Mouse (Mus musculus) 3134 (cell line): ENCODE measurements at regions not wholly inside any gene's neighbourhood (a gene's known extent, or its start where the extent isn't known, plus 50 kb on each side); places are given as distances from the start of the nearest gene placed in this dataset.
"Not testable (repeated sequence)": the region's sequence is repeated elsewhere in the genome, so short reads cannot be mapped to it uniquely, and the experiment has no call there.

Experiments used
- DNase-seq: peaks from one replicate; pipeline ENCODE4 v3.0.0-alpha.2; 2011; ENCODE audit warnings: low spot score; ENCODE audit not compliant: insufficient read length; ENCODE audit errors: extremely low read depth

- no peak for DNase-seq
Observed at GRCm38 (mm10) chr13:28844495-28844894, 109.0 kb downstream of the Sox4 start.

- peak; percentile 37 for DNase-seq
Observed at GRCm38 (mm10) chr13:28842811-28843210, 110.7 kb downstream of the Sox4 start.

DNA sequence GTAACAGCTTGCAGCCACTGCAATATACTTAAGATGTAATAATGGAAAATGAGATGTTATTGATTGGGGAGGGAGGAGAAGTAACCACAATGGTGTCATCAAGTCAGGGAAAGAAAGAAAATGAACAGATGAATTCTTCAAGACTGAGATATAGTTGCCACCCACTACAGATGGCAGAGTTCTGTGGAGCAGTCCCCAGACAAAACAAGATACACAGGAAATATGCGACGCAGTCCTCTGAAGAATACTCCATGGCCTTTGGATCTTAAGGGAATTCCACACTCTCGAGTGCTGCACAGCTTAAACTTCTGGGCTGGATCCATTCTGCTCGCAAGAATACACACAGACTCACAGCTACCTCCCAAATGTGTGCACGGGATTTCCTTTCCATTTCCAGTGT lies 113.4 kb downstream of the Sox4 start:
- no peak for DNase-seq

DNA sequence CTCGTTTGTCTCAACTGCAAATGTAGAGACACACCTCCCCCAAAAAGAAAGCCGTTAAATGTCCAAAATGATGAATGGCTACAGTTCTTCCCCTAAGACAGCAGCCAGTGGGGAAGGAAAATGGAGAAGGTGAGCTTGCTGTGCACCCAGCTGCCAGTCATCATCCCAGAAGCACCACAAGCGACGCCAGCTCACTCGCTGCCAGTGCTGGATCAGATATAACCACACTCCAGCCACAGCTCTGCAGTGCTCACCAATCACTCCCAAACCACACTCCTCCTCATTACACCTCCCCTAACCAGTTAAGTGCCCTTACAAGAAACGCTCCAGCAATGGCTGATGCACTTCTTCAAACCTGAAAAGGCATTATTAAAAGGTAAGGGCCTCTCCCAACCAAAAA lies 114.4 kb downstream of the Sox4 start:
- DNase-seq: peak; percentile 15

GRCm38 (mm10) chr13:28838216-28838615 lies 115.3 kb downstream of the Sox4 start:
- no peak for DNase-seq

- not testable (repeated sequence) for DNase-seq
Observed at GRCm38 (mm10) chr13:28837196-28837595, 116.3 kb downstream of the Sox4 start.

DNA sequence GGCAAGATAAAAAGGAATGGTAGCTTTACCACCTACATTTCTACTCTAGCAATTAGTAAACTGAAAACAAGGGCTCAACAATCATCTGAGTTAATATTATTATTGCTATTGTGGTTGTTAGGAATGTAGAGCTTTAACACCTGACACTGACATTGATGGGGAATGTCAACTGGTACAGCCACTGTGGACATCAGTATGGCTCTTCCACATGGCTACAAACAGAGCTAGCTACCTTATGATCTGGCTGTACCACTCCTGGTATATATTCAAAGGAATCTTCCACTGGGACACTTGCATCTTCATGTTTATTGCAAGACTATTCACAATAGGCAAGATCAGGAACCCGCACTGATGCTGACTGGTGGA lies 119.8 kb downstream of the Sox4 start:
- DNase-seq: no peak

GRCm38 (mm10) chr13:28832855-28833699 lies 120.4 kb downstream of the Sox4 start:
- no peak for DNase-seq

DNA sequence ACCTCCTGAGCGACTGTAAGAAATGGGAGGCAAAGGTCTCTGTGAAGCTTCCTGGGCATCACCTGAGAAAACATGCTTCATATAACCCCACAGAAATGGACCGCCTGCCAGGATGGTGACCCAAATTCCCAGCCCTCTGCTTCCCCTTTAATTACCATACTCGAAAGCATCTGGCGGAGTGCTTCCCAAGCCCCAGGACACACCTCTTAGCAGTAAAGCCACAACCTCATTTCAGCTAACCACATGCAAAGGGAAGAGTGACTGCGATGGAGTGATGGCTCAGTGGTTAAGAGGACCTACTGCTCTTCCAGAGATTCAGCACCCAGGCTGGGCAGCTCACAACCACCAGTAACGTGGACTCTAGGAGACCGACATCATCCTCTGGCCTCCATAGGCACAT lies 127.2 kb downstream of the Sox4 start:
- DNase-seq: no peak

DNA sequence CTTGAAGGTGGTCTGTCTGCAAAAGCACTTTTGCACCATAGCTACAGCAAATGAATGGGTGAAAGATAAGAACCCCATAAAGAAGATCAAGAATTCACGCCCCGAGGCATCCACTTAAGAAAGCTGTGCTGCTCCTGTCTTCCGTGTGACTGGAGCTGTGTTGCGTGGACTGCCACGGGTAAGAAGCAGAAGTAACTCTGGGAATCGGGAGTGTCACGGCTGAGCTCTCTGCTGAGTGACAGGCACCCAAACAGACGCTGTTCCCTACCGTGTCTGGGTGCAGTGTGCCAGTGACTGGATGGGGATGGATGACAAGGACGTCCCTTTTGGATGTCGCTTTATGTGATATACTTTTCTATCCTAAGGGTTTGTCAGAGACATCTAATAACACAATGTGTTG lies 129.5 kb downstream of the Sox4 start:
- no peak for DNase-seq

- peak; percentile 4 for DNase-seq
Observed at GRCm38 (mm10) chr13:28823311-28823880, 130.1 kb downstream of the Sox4 start.

- no peak for DNase-seq
Observed at GRCm38 (mm10) chr13:28820868-28821533, 132.5 kb downstream of the Sox4 start.

GRCm38 (mm10) chr13:28814127-28814526 lies 139.4 kb downstream of the Sox4 start:
- DNase-seq: no peak

DNA sequence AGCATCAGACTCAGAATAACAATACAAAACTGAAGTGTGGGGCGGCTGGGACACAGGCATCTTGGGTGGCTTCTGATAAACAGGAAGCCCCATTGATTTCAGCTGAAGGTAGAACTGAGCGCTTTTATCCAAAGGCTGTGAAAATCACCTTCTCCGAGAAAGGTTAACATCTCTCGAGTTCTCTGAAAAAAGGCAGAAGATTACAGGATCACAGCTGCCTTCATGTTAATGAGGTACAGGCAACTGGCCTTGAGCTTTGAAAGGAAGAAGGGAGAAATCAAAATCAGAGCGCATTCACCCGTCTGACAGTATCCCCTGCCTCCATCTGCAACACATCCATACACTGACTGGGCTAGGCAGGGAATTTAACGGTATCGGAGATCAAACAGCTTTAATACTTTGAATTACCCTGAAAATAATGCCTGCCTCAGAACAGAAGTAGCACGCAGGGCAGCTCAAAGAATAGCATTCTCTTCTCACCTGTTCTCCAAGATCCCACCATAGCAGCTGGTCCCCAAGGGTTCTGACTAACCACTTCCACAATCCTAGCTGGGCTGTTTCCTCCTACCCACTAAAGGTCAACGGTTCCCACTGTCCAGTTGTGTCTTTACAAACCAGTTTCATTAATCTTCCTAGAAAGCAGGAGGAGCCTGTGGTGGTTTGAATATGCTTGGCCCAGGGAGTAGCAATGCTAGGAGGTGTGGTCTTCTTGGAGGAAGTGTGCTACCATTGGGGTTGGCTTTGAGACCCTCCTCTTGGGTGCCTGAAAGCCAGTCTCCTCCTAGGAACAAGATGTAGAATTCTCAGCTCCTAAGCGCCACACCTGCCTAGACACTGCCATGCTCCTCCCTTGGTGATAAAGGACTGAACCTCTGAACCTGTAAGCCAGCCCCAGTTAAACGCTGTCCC lies 141.6 kb downstream of the Sox4 start:
- DNase-seq: no peak

DNA sequence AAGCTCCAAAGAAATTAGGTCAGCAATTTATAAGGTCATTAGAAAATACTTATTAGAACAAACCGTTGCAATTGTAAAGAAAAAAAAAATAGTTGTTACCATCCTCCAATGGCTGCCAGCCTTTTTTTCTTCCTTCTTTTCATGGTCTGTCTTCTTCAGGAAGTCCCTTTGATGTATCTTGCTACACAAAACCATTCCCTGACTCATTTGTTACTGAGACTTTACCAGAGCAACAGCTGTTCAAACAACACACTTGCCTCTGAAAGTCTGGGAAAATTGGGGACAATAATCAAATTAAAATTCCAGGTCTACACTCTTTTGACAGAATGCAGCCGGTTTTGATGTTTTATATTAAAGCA lies 142.5 kb downstream of the Sox4 start:
- no peak for DNase-seq

DNA sequence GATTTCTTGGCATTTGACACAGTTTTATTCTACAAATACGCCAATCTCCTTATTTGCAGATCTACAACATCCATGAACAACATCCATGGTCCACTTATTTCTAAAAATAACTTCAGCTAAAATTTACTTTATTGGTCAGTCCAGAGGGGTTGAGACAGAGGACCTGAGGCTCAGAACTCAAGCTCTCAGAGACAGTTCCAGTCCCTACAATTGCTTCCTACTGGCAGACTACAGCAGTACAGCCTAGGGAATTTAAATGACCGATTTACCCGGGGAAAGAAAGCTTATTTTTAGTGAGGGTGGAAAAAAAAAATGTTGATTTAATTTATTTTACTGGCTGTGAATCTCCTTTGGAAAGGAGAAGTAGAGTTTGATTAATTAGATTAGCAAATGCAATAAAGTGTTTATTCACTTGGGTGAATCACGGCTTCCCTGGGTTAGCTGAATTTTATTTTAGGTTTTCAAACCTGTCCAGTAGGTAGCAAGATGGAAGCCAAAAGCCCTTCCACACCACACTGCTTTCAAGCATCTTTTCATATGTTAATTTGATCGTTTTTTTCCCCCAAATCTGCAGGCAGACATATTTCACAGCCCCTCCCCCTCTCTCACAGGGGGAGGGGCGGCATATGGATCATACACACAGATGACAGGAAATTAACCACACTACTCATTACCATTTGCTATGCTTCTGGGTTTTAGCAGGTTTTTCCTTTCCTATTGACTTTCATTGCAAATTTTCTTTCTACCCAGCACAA lies 143.0 kb downstream of the Sox4 start:
- DNase-seq: no peak

GRCm38 (mm10) chr13:28805302-28805701 lies 148.2 kb downstream of the Sox4 start:
- DNase-seq: no peak

GRCm38 (mm10) chr13:28801210-28801954 lies 152.1 kb downstream of the Sox4 start:
- no peak for DNase-seq

GRCm38 (mm10) chr13:28800676-28801075 lies 152.8 kb downstream of the Sox4 start:
- no peak for DNase-seq

DNA sequence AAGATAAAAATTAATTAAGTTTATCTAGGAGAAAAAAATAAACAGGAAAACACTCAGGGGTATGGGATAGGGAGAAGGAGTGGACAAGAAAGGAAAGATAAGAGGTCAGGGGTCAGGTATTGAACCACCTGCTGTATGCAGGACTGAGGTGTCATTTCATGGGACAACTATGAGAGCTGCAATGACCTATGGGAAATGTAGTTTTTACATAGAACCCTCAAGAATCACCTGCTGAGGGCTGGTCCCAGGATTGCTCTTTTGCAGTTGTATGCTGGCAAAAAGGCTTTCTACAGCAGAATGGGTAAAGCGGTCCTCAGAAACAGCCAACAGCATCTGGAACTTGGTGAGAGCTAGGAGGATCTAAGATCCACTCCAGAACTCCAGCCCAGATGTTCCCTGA lies 154.0 kb downstream of the Sox4 start:
- DNase-seq: no peak
